ENCODE assay signal across 12 mouse cellular contexts in genomic region chr11:120158828-120159227, GRCm38 (mm10). TPM values are rescaled to one million over a fixed set of nuclear protein-coding genes. Genes with fewer than 3 reads are reported as not detected.
DNase-seq lines count a peak whose midpoint lies in the region; ATAC-seq and TF ChIP-seq lines count a peak whose summit lies in the region.
"Had no signal": no experiment of that assay in that cellular context is flagged by ENCODE, and none has a peak within 500 bp of the region (broad histone marks: within the 10 kb centered on the region; RNA-seq: fewer than 3 reads in every experiment).

No protein-coding gene starts in this region.

- TF ChIP-seq CTCF in gastrocnemius, adult 2 months (IDR thresholded peaks at IDR 0.05) = no peak
- no peak for TF ChIP-seq CTCF in lung, adult 2 months (IDR thresholded peaks at IDR 0.05; ENCODE audit: insufficient read depth, low read length)

- DNase-seq in gastrocnemius, adult 2 months = peak; percentile 10
- DNase-seq in gastrocnemius, postnatal 25 days = no peak
- no peak for DNase-seq in lung, adult 2 months
- no peak for DNase-seq in liver, embryonic 13.5 days
- DNase-seq in naive thymus-derived CD4-positive, alpha-beta T cell, adult 2 months (ENCODE audit: low read depth) = peak; percentile 36
- DNase-seq in left cerebral cortex, postnatal 10 days (ENCODE audit: extremely low spot score in 1 of 2, low spot score in 2 of 2) = no peak
- DNase-seq in adrenal gland, postnatal 4 days (ENCODE audit: low spot score in 2 of 2) = no peak
- DNase-seq: cerebellum, adult 18-20 months; gastrocnemius, postnatal 10 days; kidney, adult 8-10 months; lung, embryonic 14.5 days had no signal

- no peaks in the 10 kb centered on the region for H3K27me3 ChIP-seq in lung, embryonic 16.5 days (ENCODE audit: control insufficient read depth, insufficient read depth, low read depth, low read length)
- no peaks in the 10 kb centered on the region for H3K27me3 ChIP-seq in liver, embryonic 13.5 days

- H3K9ac ChIP-seq in lung, embryonic 16.5 days (ENCODE audit: low read length) = no peak overlapping the region
- H3K9ac ChIP-seq in liver, embryonic 13.5 days = no peak overlapping the region
- H3K9ac ChIP-seq: lung, embryonic 14.5 days had no signal

- H3K4me3 ChIP-seq in gastrocnemius, adult 2 months = no peak overlapping the region
- no peak overlapping the region for H3K4me3 ChIP-seq in lung, embryonic 16.5 days (ENCODE audit: low read length)
- no peak overlapping the region for H3K4me3 ChIP-seq in lung, adult 2 months (replicated peaks; ENCODE audit: extremely low read depth, low read depth, low read length)
- H3K4me3 ChIP-seq in liver, embryonic 13.5 days (replicated peaks) = no peak overlapping the region

- intact Hi-C loops in gastrocnemius, adult 2 months (cut with DNase I) = no loop called here
- intact Hi-C loops in left cerebral cortex, postnatal 10 days (cut with DNase I) = no loop called here

- peak; percentile 35; the same call in 1 of the 2 replicates for ATAC-seq in lung, embryonic 16.5 days (ENCODE audit: low read depth)
- peak; percentile 67 for ATAC-seq in liver, embryonic 13.5 days (ENCODE audit: low read depth)

- no peak overlapping the region for H3K27ac ChIP-seq in gastrocnemius, adult 2 months
- no peak overlapping the region for H3K27ac ChIP-seq in lung, embryonic 16.5 days (ENCODE audit: low read length)
- H3K27ac ChIP-seq in liver, embryonic 13.5 days = peak overlapping the region; percentile 48; the same call in 1 of the 2 replicates

- 29% methylated on average over 5 of the region's 5 CpGs for WGBS in lung, embryonic 16.5 days
- WGBS in lung, adult 2 months = 31% methylated on average over 5 of the region's 5 CpGs
- WGBS in liver, embryonic 13.5 days (ENCODE audit: insufficient replicate concordance) = under 1% methylated on average over 5 of the region's 5 CpGs

- H3K9me3 ChIP-seq in lung, embryonic 16.5 days (ENCODE audit: control insufficient read depth, low read length) = no peaks in the 10 kb centered on the region
- H3K9me3 ChIP-seq in liver, embryonic 13.5 days (replicated peaks) = no peaks in the 10 kb centered on the region

- no peaks in the 10 kb centered on the region; the same call in 1 of the 2 replicates for H3K4me1 ChIP-seq in lung, embryonic 16.5 days (replicated peaks; ENCODE audit: control insufficient read depth, insufficient read depth, low read length)
- H3K4me1 ChIP-seq in lung, adult 2 months (ENCODE audit: control insufficient read depth, insufficient read depth, low read length) = peaks cover 5% of the 10 kb centered on the region; the same call in 1 of the 2 replicates
- peaks cover 28% of the 10 kb centered on the region for H3K4me1 ChIP-seq in liver, embryonic 13.5 days (replicated peaks)

- no peaks in the 10 kb centered on the region for H3K36me3 ChIP-seq in lung, embryonic 16.5 days (ENCODE audit: control insufficient read depth, insufficient read depth, low read length)
- no peaks in the 10 kb centered on the region for H3K36me3 ChIP-seq in liver, embryonic 13.5 days

- no peak overlapping the region for H3K4me2 ChIP-seq in lung, embryonic 16.5 days (ENCODE audit: low read depth, low read length)
- peak overlapping the region; percentile 13 for H3K4me2 ChIP-seq in liver, embryonic 13.5 days
- H3K4me2 ChIP-seq: lung, embryonic 14.5 days had no signal

- TF ChIP-seq POLR2A in lung, adult 2 months (IDR thresholded peaks at IDR 0.05; ENCODE audit: borderline replicate concordance, extremely low read depth, low read depth, low read length) = no peak

RNA-seq across cellular contexts. Expression of gene Slc38a10, which starts 7.7 kb away (rescaled TPM):
- 10 to 100 TPM; 32.2 to 51.7 TPM for total RNA-seq in gastrocnemius, adult 2 months (2021)
- total RNA-seq in gastrocnemius, postnatal 25 days (2021) = 10 to 100 TPM; 43.8 to 57.6 TPM
- polyA plus RNA-seq in lung, embryonic 16.5 days (2015; fragmentation: Nextera tagmentation; extraction: Ambion mirVana) = 96.3 and 100 TPM in 2 replicates
- 132 and 170 TPM in 2 replicates for polyA plus RNA-seq in lung, adult 2 months (2012; rRNA removed)
- polyA plus RNA-seq in liver, embryonic 13.5 days (2015; fragmentation: Nextera tagmentation; extraction: Ambion mirVana) = 35.5 and 38.3 TPM in 2 replicates
- 100 to 1,000 TPM; 107 to 118 TPM for total RNA-seq in left cerebral cortex, postnatal 10 days (2021)
- 100 to 1,000 TPM; 132 to 147 TPM for total RNA-seq in adrenal gland, postnatal 4 days (2021)

Comparison
In these comparisons a context has a peak if more than half of its experiments do, and no peak if none do; other contexts are left out.
1. DNase-seq: peak in gastrocnemius, adult 2 months (single experiment) and naive thymus-derived CD4-positive, alpha-beta T cell, adult 2 months (single experiment); none in gastrocnemius, postnatal 25 days (single experiment), lung, adult 2 months (single experiment), liver, embryonic 13.5 days (single experiment), left cerebral cortex, postnatal 10 days (0 of 2) and adrenal gland, postnatal 4 days (0 of 2).